Mouse (Mus musculus): ENCODE data around the gene Gm525. TPM values are rescaled to one million over a fixed set of nuclear protein-coding genes. Genes with fewer than 3 reads are reported as not detected.
A peak's percentile ranks its signal among the peaks of the same experiment; 100 is the strongest.
"Not testable (repeated sequence)": the region's sequence is repeated elsewhere in the genome, so short reads cannot be mapped to it uniquely, and the experiment has no call there.

The Gm525 gene
- polyA plus RNA-seq, 1 experiment from 2014 or later = 2.1 TPM

GRCm38 (mm10) chr11:89035552-89035951 is 38.1 kb upstream of the Gm525 start:
- no peak overlapping the region for H3K27ac ChIP-seq (ENCODE audit: low read length)
- H3K36me3 ChIP-seq (ENCODE audit: control insufficient read depth, insufficient read depth, low read length) = peaks cover 4% of the 10 kb centered on the region; the same call in 1 of the 2 replicates
- H3K4me2 ChIP-seq (ENCODE audit: low read depth, low read length) = no peak overlapping the region
- H3K4me3 ChIP-seq (replicated peaks; ENCODE audit: low read length) = no peak overlapping the region
- no peaks in the 10 kb centered on the region for H3K27me3 ChIP-seq (ENCODE audit: control insufficient read depth, insufficient read depth, low read length)
- H3K9ac ChIP-seq (ENCODE audit: low read length) = no peak overlapping the region
- 78% methylated on average over 3 of the region's 3 CpGs for WGBS
- no peak for ATAC-seq (ENCODE audit: insufficient read depth, low FRiP score)
- H3K9me3 ChIP-seq (replicated peaks; ENCODE audit: control insufficient read depth, low read length) = no peaks in the 10 kb centered on the region
- no peaks in the 10 kb centered on the region for H3K4me1 ChIP-seq (ENCODE audit: control insufficient read depth, insufficient read depth, low read length)

- H3K4me2 ChIP-seq (ENCODE audit: low read depth, low read length) = no peak overlapping the region
- H3K27me3 ChIP-seq (ENCODE audit: control insufficient read depth, insufficient read depth, low read length) = no peaks in the 10 kb centered on the region
- no peak overlapping the region for H3K27ac ChIP-seq (ENCODE audit: low read length)
- H3K4me1 ChIP-seq (ENCODE audit: control insufficient read depth, insufficient read depth, low read length) = no peaks in the 10 kb centered on the region
- H3K4me3 ChIP-seq (replicated peaks; ENCODE audit: low read length) = no peak overlapping the region
- H3K36me3 ChIP-seq (ENCODE audit: control insufficient read depth, insufficient read depth, low read length) = peaks cover 4% of the 10 kb centered on the region; the same call in 1 of the 2 replicates
- WGBS = 85% methylated on average over 6 of the region's 6 CpGs
- H3K9ac ChIP-seq (ENCODE audit: low read length) = no peak overlapping the region
- H3K9me3 ChIP-seq (replicated peaks; ENCODE audit: control insufficient read depth, low read length) = no peaks in the 10 kb centered on the region
- no peak for ATAC-seq (ENCODE audit: insufficient read depth, low FRiP score)
Observed at GRCm38 (mm10) chr11:89038496-89038895, 35.1 kb upstream of the Gm525 start.

- Histone ChIP-seq H3K4me1 (ENCODE audit: control insufficient read depth, insufficient read depth, low read length) (no peaks in the 10 kb centered on the region), H3K36me3 (ENCODE audit: control insufficient read depth, insufficient read depth, low read length) (peaks cover 4% of the 10 kb centered on the region), H3K4me3 (replicated peaks; ENCODE audit: low read length) (no peak overlapping the region), H3K4me2 (ENCODE audit: low read depth, low read length) (no peak overlapping the region), H3K27me3 (ENCODE audit: control insufficient read depth, insufficient read depth, low read length) (no peaks in the 10 kb centered on the region), H3K9ac (ENCODE audit: low read length) (no peak overlapping the region), H3K9me3 (replicated peaks; ENCODE audit: control insufficient read depth, low read length) (no peaks in the 10 kb centered on the region), H3K27ac (ENCODE audit: low read length) (no peak overlapping the region)
- ATAC-seq (ENCODE audit: insufficient read depth, low FRiP score) = 0 out of 2 replicates have a peak, but pooled peaks have one; percentile 29
- 29% methylated on average over 3 of the region's 3 CpGs for WGBS
Observed at GRCm38 (mm10) chr11:89039325-89039724, 34.3 kb upstream of the Gm525 start.

- not testable (repeated sequence) for H3K9ac ChIP-seq (ENCODE audit: low read length); H3K4me1 ChIP-seq (ENCODE audit: control insufficient read depth, insufficient read depth, low read length); H3K27ac ChIP-seq (ENCODE audit: low read length); H3K4me3 ChIP-seq (replicated peaks; ENCODE audit: low read length); H3K27me3 ChIP-seq (ENCODE audit: control insufficient read depth, insufficient read depth, low read length); H3K4me2 ChIP-seq (ENCODE audit: low read depth, low read length); H3K9me3 ChIP-seq (replicated peaks; ENCODE audit: control insufficient read depth, low read length); ATAC-seq (ENCODE audit: insufficient read depth, low FRiP score)
- peaks cover 19% of the 10 kb centered on the region for H3K36me3 ChIP-seq (ENCODE audit: control insufficient read depth, insufficient read depth, low read length)
- WGBS = 88% methylated on average over 6 of the region's 7 CpGs
Observed at GRCm38 (mm10) chr11:89041073-89041472, 32.6 kb upstream of the Gm525 start.

GRCm38 (mm10) chr11:89043046-89043445 is 30.6 kb upstream of the Gm525 start:
- Histone ChIP-seq H3K36me3 (ENCODE audit: control insufficient read depth, insufficient read depth, low read length) (peaks cover 23% of the 10 kb centered on the region), H3K9me3 (replicated peaks; ENCODE audit: control insufficient read depth, low read length) (peaks cover 6% of the 10 kb centered on the region; the same call in 1 of the 2 replicates), H3K9ac (ENCODE audit: low read length) (no peak overlapping the region), H3K4me1 (ENCODE audit: control insufficient read depth, insufficient read depth, low read length) (no peaks in the 10 kb centered on the region), H3K4me2 (ENCODE audit: low read depth, low read length) (no peak overlapping the region), H3K4me3 (replicated peaks; ENCODE audit: low read length) (no peak overlapping the region), H3K27me3 (ENCODE audit: control insufficient read depth, insufficient read depth, low read length) (no peaks in the 10 kb centered on the region), H3K27ac (ENCODE audit: low read length) (no peak overlapping the region)
- 87% methylated on average over 7 of the region's 7 CpGs for WGBS
- no peak for ATAC-seq (ENCODE audit: insufficient read depth, low FRiP score)

- not testable (repeated sequence) for H3K4me3 ChIP-seq (replicated peaks; ENCODE audit: low read length); H3K4me1 ChIP-seq (ENCODE audit: control insufficient read depth, insufficient read depth, low read length); H3K4me2 ChIP-seq (ENCODE audit: low read depth, low read length); H3K9ac ChIP-seq (ENCODE audit: low read length); ATAC-seq (ENCODE audit: insufficient read depth, low FRiP score); H3K9me3 ChIP-seq (replicated peaks; ENCODE audit: control insufficient read depth, low read length); H3K27me3 ChIP-seq (ENCODE audit: control insufficient read depth, insufficient read depth, low read length); H3K27ac ChIP-seq (ENCODE audit: low read length)
- 97% methylated on average over 3 of the region's 3 CpGs for WGBS
- H3K36me3 ChIP-seq (ENCODE audit: control insufficient read depth, insufficient read depth, low read length) = peaks cover 23% of the 10 kb centered on the region
Observed at GRCm38 (mm10) chr11:89045501-89045900, 28.1 kb upstream of the Gm525 start.

- Histone ChIP-seq H3K9me3 (replicated peaks; ENCODE audit: control insufficient read depth, low read length) (peaks cover 6% of the 10 kb centered on the region; the same call in 1 of the 2 replicates), H3K4me1 (ENCODE audit: control insufficient read depth, insufficient read depth, low read length) (no peaks in the 10 kb centered on the region), H3K4me2 (ENCODE audit: low read depth, low read length) (no peak overlapping the region), H3K9ac (ENCODE audit: low read length) (no peak overlapping the region), H3K27ac (ENCODE audit: low read length) (no peak overlapping the region), H3K27me3 (ENCODE audit: control insufficient read depth, insufficient read depth, low read length) (no peaks in the 10 kb centered on the region), H3K4me3 (replicated peaks; ENCODE audit: low read length) (no peak overlapping the region), H3K36me3 (ENCODE audit: control insufficient read depth, insufficient read depth, low read length) (peaks cover 23% of the 10 kb centered on the region)
- WGBS = 94% methylated on average over 3 of the region's 3 CpGs
- ATAC-seq (ENCODE audit: insufficient read depth, low FRiP score) = no peak
Observed at GRCm38 (mm10) chr11:89046021-89046420, 27.6 kb upstream of the Gm525 start.

- Histone ChIP-seq H3K4me3 (replicated peaks; ENCODE audit: low read length) (no peak overlapping the region), H3K27me3 (ENCODE audit: control insufficient read depth, insufficient read depth, low read length) (no peaks in the 10 kb centered on the region), H3K36me3 (ENCODE audit: control insufficient read depth, insufficient read depth, low read length) (peaks cover 4% of the 10 kb centered on the region; the same call in 1 of the 2 replicates), H3K9me3 (replicated peaks; ENCODE audit: control insufficient read depth, low read length) (no peaks in the 10 kb centered on the region), H3K4me2 (ENCODE audit: low read depth, low read length) (no peak overlapping the region), H3K27ac (ENCODE audit: low read length) (no peak overlapping the region), H3K4me1 (ENCODE audit: control insufficient read depth, insufficient read depth, low read length) (peaks cover 6% of the 10 kb centered on the region; the same call in 1 of the 2 replicates), H3K9ac (ENCODE audit: low read length) (no peak overlapping the region)
- no peak for ATAC-seq (ENCODE audit: insufficient read depth, low FRiP score)
- WGBS = 84% methylated on average over 6 of the region's 6 CpGs
Observed at GRCm38 (mm10) chr11:89051767-89052166, 21.9 kb upstream of the Gm525 start.

GRCm38 (mm10) chr11:89055931-89056690 is 17.5 kb upstream of the Gm525 start:
- Histone ChIP-seq H3K4me1 (ENCODE audit: control insufficient read depth, insufficient read depth, low read length) (peaks cover 22% of the 10 kb centered on the region), H3K9ac (ENCODE audit: low read length) (no peak overlapping the region), H3K27me3 (ENCODE audit: control insufficient read depth, insufficient read depth, low read length) (no peaks in the 10 kb centered on the region), H3K4me2 (ENCODE audit: low read depth, low read length) (no peak overlapping the region), H3K4me3 (replicated peaks; ENCODE audit: low read length) (no peak overlapping the region), H3K36me3 (ENCODE audit: control insufficient read depth, insufficient read depth, low read length) (no peaks in the 10 kb centered on the region), H3K9me3 (replicated peaks; ENCODE audit: control insufficient read depth, low read length) (no peaks in the 10 kb centered on the region), H3K27ac (ENCODE audit: low read length) (no peak overlapping the region)
- WGBS = 66% methylated on average over 13 of the region's 13 CpGs
- ATAC-seq (ENCODE audit: insufficient read depth, low FRiP score) = no peak

Measured in stomach, embryonic 16.5 days (tissue).